Mouse (Mus musculus): ENCODE data around the gene Dlk1.

GRCm38 (mm10) chr12:109458896-109459295, 6.3 kb downstream of the Dlk1 start:
- TF ChIP-seq CTCF (conservative IDR thresholded peaks at IDR 0.05; ENCODE audit: low read length) (no peak), NANOG (IDR thresholded peaks at IDR 0.05; ENCODE audit: borderline replicate concordance, low read length) (no peak), POU5F1 (IDR thresholded peaks at IDR 0.05; ENCODE audit: borderline replicate concordance, low read length) (no peak)
